ENCODE assay signal across 17 mouse cellular contexts in the genomic region with DNA sequence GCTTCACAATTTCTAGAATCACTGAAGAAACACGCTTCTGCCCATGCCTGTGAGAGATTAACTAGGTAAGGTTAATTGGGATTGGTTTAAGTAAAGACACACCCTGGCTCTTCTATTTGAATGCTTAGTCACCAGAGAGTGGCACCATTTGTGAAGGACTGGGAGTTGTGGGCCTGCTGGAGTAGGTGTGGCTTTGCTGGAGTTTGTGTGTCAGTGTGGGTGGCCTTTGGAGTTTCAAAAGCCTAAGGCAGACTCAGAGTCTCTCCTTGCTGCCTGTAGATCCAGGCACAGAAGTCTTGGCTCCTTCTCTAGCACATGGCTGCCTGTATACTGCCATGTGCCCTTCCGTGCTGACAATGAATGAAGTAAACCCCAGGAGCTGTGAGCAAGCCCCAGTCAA.
"Had no signal": no experiment of that assay in that cellular context is flagged by ENCODE, and none has a peak within 500 bp of the region (broad histone marks: within the 10 kb centered on the region; RNA-seq: fewer than 3 reads in every experiment).

No protein-coding gene starts in this region.

- H3K4me3 ChIP-seq: neural tube, embryonic 12.5 days; neural tube, embryonic 13.5 days; neural tube, embryonic 15.5 days; stomach, embryonic 15.5 days had no signal

- H3K9me3 ChIP-seq: neural tube, embryonic 12.5 days; neural tube, embryonic 13.5 days; neural tube, embryonic 15.5 days; stomach, embryonic 15.5 days had no signal

- DNase-seq: retina, postnatal 1 day; right cerebral cortex, adult 18-20 months; right cerebral cortex, postnatal 14 days; right cerebral cortex, postnatal 25 days; right cerebral cortex, postnatal 4 days; spleen, adult 18-20 months; thymus, adult 18-20 months; thymus, adult 2 months; thymus, postnatal 14 days; thymus, postnatal 25 days; thymus, postnatal 36 days; thymus, postnatal 4 days had no signal

- H3K9ac ChIP-seq: neural tube, embryonic 12.5 days; neural tube, embryonic 13.5 days; neural tube, embryonic 15.5 days; stomach, embryonic 15.5 days had no signal

- H3K4me1 ChIP-seq: neural tube, embryonic 12.5 days; neural tube, embryonic 13.5 days; neural tube, embryonic 15.5 days; stomach, embryonic 15.5 days had no signal

- H3K27ac ChIP-seq: neural tube, embryonic 12.5 days; neural tube, embryonic 13.5 days; neural tube, embryonic 15.5 days; stomach, embryonic 15.5 days; stomach, postnatal 0 days had no signal

- H3K36me3 ChIP-seq: neural tube, embryonic 12.5 days; neural tube, embryonic 13.5 days; neural tube, embryonic 15.5 days; stomach, embryonic 15.5 days had no signal
